Mouse (Mus musculus): ENCODE data around the gene Aqr. TPM values are rescaled to one million over a fixed set of nuclear protein-coding genes. Genes with fewer than 3 reads are reported as not detected.
A peak's percentile ranks its signal among the peaks of the same experiment; 100 is the strongest.

Gene Aqr
- polyA plus RNA-seq, 1 experiment from 2014 or later, result 50.6 TPM

GRCm38 (mm10) chr2:114057303-114057853 lies 129.4 kb downstream of the Aqr start:
- H3K4me3 ChIP-seq, result no peak overlapping the region
- no peaks in the 10 kb centered on the region for H3K36me3 ChIP-seq
- H3K27me3 ChIP-seq (replicated peaks), result no peaks in the 10 kb centered on the region
- no peaks in the 10 kb centered on the region for H3K9me3 ChIP-seq
- H3K4me2 ChIP-seq (replicated peaks), result no peak overlapping the region
- H3K9ac ChIP-seq, result no peak overlapping the region
- H3K4me1 ChIP-seq, result no peaks in the 10 kb centered on the region; the same call in 1 of the 2 replicates
- H3K27ac ChIP-seq, result no peak overlapping the region
- WGBS, result 33% methylated on average over 10 of the region's 10 CpGs
- no peak for ATAC-seq (ENCODE audit: low FRiP score, low read depth)

- H3K27ac ChIP-seq, result no peak overlapping the region
- H3K4me2 ChIP-seq (replicated peaks), result no peak overlapping the region
- no peak overlapping the region for H3K9ac ChIP-seq
- no peaks in the 10 kb centered on the region; the same call in 1 of the 2 replicates for H3K4me1 ChIP-seq
- no peaks in the 10 kb centered on the region for H3K9me3 ChIP-seq
- H3K36me3 ChIP-seq, result no peaks in the 10 kb centered on the region
- WGBS, result 93% methylated on average over 4 of the region's 4 CpGs
- H3K4me3 ChIP-seq, result no peak overlapping the region
- H3K27me3 ChIP-seq (replicated peaks), result no peaks in the 10 kb centered on the region
- no peak for ATAC-seq (ENCODE audit: low FRiP score, low read depth)
Measured at GRCm38 (mm10) chr2:114054129-114054528, 132.7 kb downstream of the Aqr start.

- peak within 1 kb of the TSS; percentile 25; the same call in 1 of the 2 replicates for H3K4me2 ChIP-seq (replicated peaks)
- no peak within 1 kb of the TSS for H3K27ac ChIP-seq
- no peaks in the 10 kb centered on the region for H3K36me3 ChIP-seq
- no peaks in the 10 kb centered on the region for H3K27me3 ChIP-seq (replicated peaks)
- H3K9ac ChIP-seq, result no peak within 1 kb of the TSS
- H3K4me3 ChIP-seq, result no peak within 1 kb of the TSS
- WGBS, result 31% methylated on average over 14 of the region's 14 CpGs
- no peaks in the 10 kb centered on the region; the same call in 1 of the 2 replicates for H3K4me1 ChIP-seq
- ATAC-seq (ENCODE audit: low FRiP score, low read depth), result 0 out of 2 replicates have a peak, but pooled peaks have one; percentile 37
- no peaks in the 10 kb centered on the region for H3K9me3 ChIP-seq
Measured at GRCm38 (mm10) chr2:114052696-114053598, 133.9 kb downstream of the Aqr start, which contains the start of gene Actc1. Gene Actc1 (minus strand): TSS chr2:114053548.

GRCm38 (mm10) chr2:114051871-114052241 lies 135.0 kb downstream of the Aqr start:
- no peak overlapping the region for H3K4me3 ChIP-seq
- no peaks in the 10 kb centered on the region for H3K4me1 ChIP-seq
- no peaks in the 10 kb centered on the region for H3K36me3 ChIP-seq
- ATAC-seq (ENCODE audit: low FRiP score, low read depth), result no peak
- no peaks in the 10 kb centered on the region for H3K27me3 ChIP-seq (replicated peaks)
- H3K9me3 ChIP-seq, result no peaks in the 10 kb centered on the region
- WGBS, result 93% methylated on average over 13 of the region's 14 CpGs
- H3K27ac ChIP-seq, result no peak overlapping the region
- no peak overlapping the region for H3K4me2 ChIP-seq (replicated peaks)
- no peak overlapping the region for H3K9ac ChIP-seq

Small RNAs within 50 kb of the gene (microRNA-seq; reads per million reads assigned to microRNA genes)
- not detected for gene Mir7002

Other genes starting within 250 kb of the Aqr start
- 1.7 and 2.3 TPM in 2 replicates for gene Gjd2, start 173.4 kb downstream of the Aqr start, polyA plus RNA-seq (2016; fragmentation: Nextera tagmentation; extraction: Ambion mirVana)
- 106 and 158 TPM in 2 replicates for gene Actc1, start 133.5 kb downstream of the Aqr start, polyA plus RNA-seq (2016; fragmentation: Nextera tagmentation; extraction: Ambion mirVana)
- gene Zfp770, start 14.4 kb upstream of the Aqr start, polyA plus RNA-seq (2016; fragmentation: Nextera tagmentation; extraction: Ambion mirVana), result 3.1 and 3.8 TPM in 2 replicates